Mouse (Mus musculus): ENCODE results near the gene Polr3gl.

- TF ChIP-seq GATA1 (IDR thresholded peaks at IDR 0.05; ENCODE audit: low read length) = no peak
- TF ChIP-seq TAL1 (IDR thresholded peaks at IDR 0.05; ENCODE audit: low read length) = no peak
Observed at GRCm38 (mm10) chr3:96540740-96541139, 53.2 kb downstream of the Polr3gl start.
